Mouse (Mus musculus): ENCODE measurements around the gene Sdsl.

Sdsl gene

GRCm38 (mm10) chr5:120429692-120430091 is 42.9 kb downstream of the Sdsl start:
- no peak for DNase-seq (ENCODE audit: low spot score in 2 of 2)

GRCm38 (mm10) chr5:120428990-120429389 is 43.6 kb downstream of the Sdsl start:
- no peak for DNase-seq (ENCODE audit: low spot score in 2 of 2)

- no peak for DNase-seq (ENCODE audit: low spot score in 2 of 2)
These were observed 44.3 kb downstream of the Sdsl start for GRCm38 (mm10) chr5:120428189-120428838.

GRCm38 (mm10) chr5:120427451-120427938 is 45.1 kb downstream of the Sdsl start:
- no peak for DNase-seq (ENCODE audit: low spot score in 2 of 2)

GRCm38 (mm10) chr5:120426572-120426971 is 46.0 kb downstream of the Sdsl start:
- no peak for DNase-seq (ENCODE audit: low spot score in 2 of 2)

- DNase-seq (ENCODE audit: low spot score in 2 of 2): no peak
These were observed 46.9 kb downstream of the Sdsl start for GRCm38 (mm10) chr5:120425711-120426110.

GRCm38 (mm10) chr5:120424657-120425056 is 48.0 kb downstream of the Sdsl start:
- DNase-seq (ENCODE audit: low spot score in 2 of 2): no peak

GRCm38 (mm10) chr5:120424039-120424438 is 48.6 kb downstream of the Sdsl start:
- DNase-seq (ENCODE audit: low spot score in 2 of 2): no peak

- no peak for DNase-seq (ENCODE audit: low spot score in 2 of 2)
These were observed 52.5 kb downstream of the Sdsl start for GRCm38 (mm10) chr5:120420106-120420505.

GRCm38 (mm10) chr5:120413436-120413835 is 59.2 kb downstream of the Sdsl start:
- DNase-seq (ENCODE audit: low spot score in 2 of 2): no peak

GRCm38 (mm10) chr5:120409385-120410378 is 62.9 kb downstream of the Sdsl start:
- no peak for DNase-seq (ENCODE audit: low spot score in 2 of 2)

- no peak for DNase-seq (ENCODE audit: low spot score in 2 of 2)
These were observed 63.7 kb downstream of the Sdsl start for GRCm38 (mm10) chr5:120408933-120409332.

All from spleen, postnatal 36 days (tissue).